Mouse (Mus musculus) midbrain, embryonic 13.5 days (tissue): ENCODE results near the gene Cyp2d26. TPM values are rescaled to one million over a fixed set of nuclear protein-coding genes. Genes with fewer than 3 reads are reported as not detected.
A peak's percentile ranks its signal among the peaks of the same experiment; 100 is the strongest.

Experiments used
- ATAC-seq: fragments of 200-750 bp; cut with Nextera tagmentation; 2 replicates; pipeline ENCODE4 v1.8.0; 2017; ENCODE audit warnings: mild to moderate bottlenecking, moderate TSS enrichment, moderate library complexity
- H3K27ac ChIP-seq: fragments of 300-500 bp; sonication (generic); 2 replicates; pipeline ENCODE4 v1.5.1; 2015; ENCODE audit warnings: inconsistent platforms, mild to moderate bottlenecking, moderate library complexity
- H3K27me3 ChIP-seq: fragments of 300-500 bp; sonication (generic); 2 replicates; pipeline ENCODE4 v1.6.1; 2015; ENCODE audit warnings: mild to moderate bottlenecking, inconsistent platforms
- H3K36me3 ChIP-seq: fragments of 300-500 bp; sonication (generic); 2 replicates; pipeline ENCODE4 v1.6.1; 2015; ENCODE audit warnings: mild to moderate bottlenecking, inconsistent platforms
- H3K4me1 ChIP-seq: fragments of 300-500 bp; sonication (generic); replicated peaks from 2 replicates; pipeline ENCODE4 v1.6.1; 2015; ENCODE audit warnings: inconsistent platforms
- H3K4me2 ChIP-seq: fragments of 300-500 bp; sonication (generic); replicated peaks from 2 replicates; pipeline ENCODE4 v1.6.1; 2015; ENCODE audit warnings: moderate library complexity, mild to moderate bottlenecking, inconsistent platforms
- H3K4me3 ChIP-seq: fragments of 300-500 bp; sonication (generic); replicated peaks from 2 replicates; pipeline ENCODE4 v1.5.1; 2015; ENCODE audit warnings: mild to moderate bottlenecking, inconsistent platforms
- H3K9ac ChIP-seq: fragments of 300-500 bp; sonication (generic); replicated peaks from 2 replicates; pipeline ENCODE4 v1.6.1; 2015; ENCODE audit warnings: mild to moderate bottlenecking, inconsistent platforms
- H3K9me3 ChIP-seq: fragments of 300-500 bp; sonication (generic); 2 replicates; pipeline ENCODE4 v1.6.1; 2016; ENCODE audit warnings: mild to moderate bottlenecking, inconsistent platforms
- WGBS: fragments of 180-500 bp; shearing (Covaris S2); methylation state at CpG from one replicate; pipeline ENCODE4 v1.1.7; 2015; 5-methylcytosine and 5-hydroxymethylcytosine counted together
- polyA plus RNA-seq: library from polyadenylated mRNA; unstranded; fragments of >200 nt; fragmentation: Nextera tagmentation; extraction: Ambion mirVana; gene quantifications from 2 replicates; pipeline ENCODE4 v1.2.1, GENCODE M21; 2015

The Cyp2d26 gene
- not detected in 2 replicates for polyA plus RNA-seq

GRCm38 (mm10) chr15:82794277-82794676 is at the start of gene Cyp2d26:
Gene Cyp2d26 (minus strand): TSS chr15:82794294.
- H3K27ac ChIP-seq: no peak within 1 kb of the TSS
- no peaks in the 10 kb centered on the region for H3K4me1 ChIP-seq
- no peaks in the 10 kb centered on the region for H3K9me3 ChIP-seq
- no peaks in the 10 kb centered on the region for H3K27me3 ChIP-seq
- H3K4me2 ChIP-seq: no peak within 1 kb of the TSS
- H3K4me3 ChIP-seq: no peak within 1 kb of the TSS
- no peak for ATAC-seq
- no peak within 1 kb of the TSS for H3K9ac ChIP-seq
- WGBS: 89% methylated on average over 5 of the region's 5 CpGs
- H3K36me3 ChIP-seq: no peaks in the 10 kb centered on the region

GRCm38 (mm10) chr15:82839146-82839545 is 45.1 kb upstream of the Cyp2d26 start:
- no peaks in the 10 kb centered on the region for H3K36me3 ChIP-seq
- no peaks in the 10 kb centered on the region for H3K4me1 ChIP-seq
- no peaks in the 10 kb centered on the region for H3K9me3 ChIP-seq
- ATAC-seq: no peak
- no peak overlapping the region for H3K4me3 ChIP-seq
- no peaks in the 10 kb centered on the region for H3K27me3 ChIP-seq
- H3K27ac ChIP-seq: no peak overlapping the region
- WGBS: 93% methylated on average over 3 of the region's 3 CpGs
- H3K4me2 ChIP-seq: no peak overlapping the region
- H3K9ac ChIP-seq: no peak overlapping the region

- Histone ChIP-seq H3K4me2 (no peak overlapping the region), H3K9me3 (no peaks in the 10 kb centered on the region), H3K9ac (no peak overlapping the region), H3K27me3 (no peaks in the 10 kb centered on the region), H3K4me3 (no peak overlapping the region), H3K36me3 (no peaks in the 10 kb centered on the region), H3K4me1 (no peaks in the 10 kb centered on the region), H3K27ac (no peak overlapping the region)
- ATAC-seq: no peak
- 89% methylated on average over 6 of the region's 6 CpGs for WGBS
Measured at GRCm38 (mm10) chr15:82829917-82830316, 35.8 kb upstream of the Cyp2d26 start.

- no peaks in the 10 kb centered on the region; the same call in 1 of the 2 replicates for H3K36me3 ChIP-seq
- H3K27ac ChIP-seq: no peak overlapping the region
- H3K9ac ChIP-seq: no peak overlapping the region
Measured at GRCm38 (mm10) chr15:82825866-82826265, 31.8 kb upstream of the Cyp2d26 start.

GRCm38 (mm10) chr15:82822347-82822746 is 28.3 kb upstream of the Cyp2d26 start:
- no peak overlapping the region for H3K9ac ChIP-seq
- no peak overlapping the region for H3K27ac ChIP-seq
- no peak overlapping the region for H3K4me2 ChIP-seq
- WGBS: 56% methylated on average over 4 of the region's 4 CpGs
- H3K36me3 ChIP-seq: no peaks in the 10 kb centered on the region; the same call in 1 of the 2 replicates
- no peaks in the 10 kb centered on the region for H3K9me3 ChIP-seq
- H3K4me1 ChIP-seq: peaks cover 9% of the 10 kb centered on the region; the same call in 1 of the 2 replicates
- H3K4me3 ChIP-seq: no peak overlapping the region
- ATAC-seq: no peak
- no peaks in the 10 kb centered on the region for H3K27me3 ChIP-seq

More at GRCm38 (mm10) chr15:82825866-82826265, 31.8 kb upstream of the Cyp2d26 start:
- Histone ChIP-seq H3K27me3 (no peaks in the 10 kb centered on the region), H3K4me1 (peaks cover 9% of the 10 kb centered on the region; the same call in 1 of the 2 replicates), H3K4me2 (no peak overlapping the region), H3K9me3 (no peaks in the 10 kb centered on the region), H3K4me3 (no peak overlapping the region)
- no peak for ATAC-seq

- peaks cover 9% of the 10 kb centered on the region; the same call in 1 of the 2 replicates for H3K4me1 ChIP-seq
- H3K4me3 ChIP-seq: no peak overlapping the region
- H3K27me3 ChIP-seq: no peaks in the 10 kb centered on the region
- no peak overlapping the region for H3K27ac ChIP-seq
- no peak overlapping the region for H3K9ac ChIP-seq
- WGBS: 94% methylated on average over 1 of the region's 1 CpGs
- no peaks in the 10 kb centered on the region; the same call in 1 of the 2 replicates for H3K36me3 ChIP-seq
- no peak overlapping the region for H3K4me2 ChIP-seq
- ATAC-seq: no peak
- no peaks in the 10 kb centered on the region for H3K9me3 ChIP-seq
Measured at GRCm38 (mm10) chr15:82821657-82822056, 27.6 kb upstream of the Cyp2d26 start.

- H3K27me3 ChIP-seq: no peaks in the 10 kb centered on the region
- 89% methylated on average over 4 of the region's 4 CpGs for WGBS
- H3K4me2 ChIP-seq: no peak overlapping the region
- H3K9ac ChIP-seq: no peak overlapping the region
- peaks cover 27% of the 10 kb centered on the region for H3K36me3 ChIP-seq
- H3K9me3 ChIP-seq: no peaks in the 10 kb centered on the region
- no peak overlapping the region for H3K27ac ChIP-seq
- ATAC-seq: no peak
- H3K4me1 ChIP-seq: peaks cover under 1% of the 10 kb centered on the region; the same call in 1 of the 2 replicates
- H3K4me3 ChIP-seq: no peak overlapping the region
Measured at GRCm38 (mm10) chr15:82815296-82815695, 21.2 kb upstream of the Cyp2d26 start.

- no peaks in the 10 kb centered on the region for H3K27me3 ChIP-seq
- H3K4me3 ChIP-seq: no peak overlapping the region
- peaks cover 5% of the 10 kb centered on the region for H3K4me1 ChIP-seq
- 62% methylated on average over 4 of the region's 4 CpGs for WGBS
- no peak overlapping the region for H3K4me2 ChIP-seq
- ATAC-seq: peak; percentile 55; the same call in 1 of the 2 replicates
- peaks cover 32% of the 10 kb centered on the region for H3K36me3 ChIP-seq
- no peak overlapping the region for H3K9ac ChIP-seq
- no peaks in the 10 kb centered on the region for H3K9me3 ChIP-seq
- H3K27ac ChIP-seq: no peak overlapping the region
Measured at GRCm38 (mm10) chr15:82814806-82815205, 20.7 kb upstream of the Cyp2d26 start.

- Histone ChIP-seq H3K9me3 (no peaks in the 10 kb centered on the region), H3K4me2 (no peak overlapping the region), H3K4me3 (no peak overlapping the region), H3K27me3 (no peaks in the 10 kb centered on the region), H3K27ac (no peak overlapping the region), H3K36me3 (peaks cover 36% of the 10 kb centered on the region), H3K9ac (no peak overlapping the region), H3K4me1 (peaks cover 10% of the 10 kb centered on the region)
- 92% methylated on average over 7 of the region's 7 CpGs for WGBS
- ATAC-seq: no peak
Measured at GRCm38 (mm10) chr15:82814321-82814720, 20.2 kb upstream of the Cyp2d26 start.

- Histone ChIP-seq H3K27ac (no peak overlapping the region), H3K9me3 (no peaks in the 10 kb centered on the region), H3K27me3 (no peaks in the 10 kb centered on the region), H3K9ac (no peak overlapping the region), H3K36me3 (peaks cover 36% of the 10 kb centered on the region), H3K4me2 (no peak overlapping the region), H3K4me1 (peaks cover 10% of the 10 kb centered on the region), H3K4me3 (no peak overlapping the region)
- WGBS: 87% methylated on average over 1 of the region's 1 CpGs
- no peak for ATAC-seq
Measured at GRCm38 (mm10) chr15:82810556-82810955, 16.5 kb upstream of the Cyp2d26 start.

GRCm38 (mm10) chr15:82809511-82809910 is 15.4 kb upstream of the Cyp2d26 start:
- ATAC-seq: no peak
- Histone ChIP-seq H3K27me3 (no peaks in the 10 kb centered on the region), H3K4me2 (no peak overlapping the region), H3K36me3 (peaks cover 35% of the 10 kb centered on the region), H3K9me3 (no peaks in the 10 kb centered on the region), H3K27ac (no peak overlapping the region), H3K9ac (no peak overlapping the region), H3K4me1 (peaks cover 10% of the 10 kb centered on the region), H3K4me3 (no peak overlapping the region)
- WGBS: 61% methylated on average over 6 of the region's 6 CpGs

GRCm38 (mm10) chr15:82806969-82807763 is 13.1 kb upstream of the Cyp2d26 start:
- Histone ChIP-seq H3K4me2 (no peak overlapping the region), H3K4me3 (no peak overlapping the region), H3K36me3 (peaks cover 23% of the 10 kb centered on the region), H3K27me3 (no peaks in the 10 kb centered on the region), H3K27ac (no peak overlapping the region), H3K9me3 (no peaks in the 10 kb centered on the region), H3K4me1 (peaks cover 10% of the 10 kb centered on the region), H3K9ac (no peak overlapping the region)
- no peak for ATAC-seq
- WGBS: 82% methylated on average over 5 of the region's 5 CpGs
